Comparison of ENCODE assay signal across 9 mouse cellular contexts in genomic region chr1:167002486-167002850, GRCm38 (mm10). TPM values are rescaled to one million over a fixed set of nuclear protein-coding genes. Genes with fewer than 3 reads are reported as not detected.
DNase-seq lines count a peak whose midpoint lies in the region; ATAC-seq and TF ChIP-seq lines count a peak whose summit lies in the region.
"Had no signal": no experiment of that assay in that cellular context is flagged by ENCODE, and none has a peak within 500 bp of the region (broad histone marks: within the 10 kb centered on the region; RNA-seq: fewer than 3 reads in every experiment).

No protein-coding gene starts in this region.

- intact Hi-C loops in heart, adult 2 months (cut with DNase I) = loop anchor here (5.0 to 10.0 kb wide), 3 partner anchors 65 to 212 kb away; no protein-coding TSS in a partner anchor

- no peaks in the 10 kb centered on the region for H3K27me3 ChIP-seq in heart, adult 2 months (ENCODE audit: control insufficient read depth, insufficient read depth, low read length)
- H3K27me3 ChIP-seq in liver, postnatal 0 days (ENCODE audit: insufficient read depth, low read length) = peaks cover 21% of the 10 kb centered on the region
- H3K27me3 ChIP-seq in neural tube, embryonic 14.5 days (ENCODE audit: control insufficient read depth, insufficient read depth, low read length) = no peaks in the 10 kb centered on the region

- peak; percentile 38; the same call in 1 of the 2 replicates for TF ChIP-seq POLR2A in heart, adult 2 months (IDR thresholded peaks at IDR 0.05; ENCODE audit: insufficient read depth, low read depth, low read length)

- no peaks in the 10 kb centered on the region for H3K9me3 ChIP-seq in liver, postnatal 0 days (ENCODE audit: low read length)
- no peaks in the 10 kb centered on the region for H3K9me3 ChIP-seq in neural tube, embryonic 14.5 days (ENCODE audit: control insufficient read depth, low read length)

- no peaks in the 10 kb centered on the region for H3K79me2 ChIP-seq in heart, adult 2 months (replicated peaks; ENCODE audit: control insufficient read depth, insufficient read depth, low read length)

- peaks cover 4% of the 10 kb centered on the region for H3K4me1 ChIP-seq in heart, adult 2 months (ENCODE audit: control insufficient read depth, insufficient read depth, low read length)
- H3K4me1 ChIP-seq in liver, postnatal 0 days (ENCODE audit: insufficient read depth) = peaks cover 3% of the 10 kb centered on the region
- H3K4me1 ChIP-seq in neural tube, embryonic 14.5 days (ENCODE audit: control insufficient read depth, insufficient read depth, low read length) = peaks cover 12% of the 10 kb centered on the region

- 0% methylated on average over 19 of the region's 19 CpGs for WGBS in heart, adult 2 months
- WGBS in liver, postnatal 0 days (ENCODE audit: insufficient replicate concordance) = 2% methylated on average over 19 of the region's 19 CpGs
- 1% methylated on average over 19 of the region's 19 CpGs for WGBS in neural tube, embryonic 14.5 days

- TF ChIP-seq CTCF in heart, adult 2 months (IDR thresholded peaks at IDR 0.05) = peak; percentile 89
- peak; percentile 36 for TF ChIP-seq CTCF in liver, postnatal 0 days (IDR thresholded peaks at IDR 0.05; ENCODE audit: low read depth)

- peak overlapping the region; percentile 72 for H3K4me3 ChIP-seq in heart, adult 2 months
- H3K4me3 ChIP-seq in liver, postnatal 0 days (ENCODE audit: low read depth, low read length) = peak overlapping the region; percentile 66
- peak overlapping the region; percentile 77 for H3K4me3 ChIP-seq in neural tube, embryonic 14.5 days (ENCODE audit: low read depth, low read length)

- no peak for TF ChIP-seq EP300 in heart, adult 2 months (IDR thresholded peaks at IDR 0.05; ENCODE audit: insufficient read depth, low read depth, low read length)
- TF ChIP-seq EP300 in liver, postnatal 0 days (IDR thresholded peaks at IDR 0.05; ENCODE audit: low read depth) = no peak

- peak overlapping the region; percentile 64 for H3K27ac ChIP-seq in heart, adult 2 months
- no peak overlapping the region for H3K27ac ChIP-seq in liver, postnatal 0 days (ENCODE audit: low read depth)
- H3K27ac ChIP-seq in neural tube, embryonic 14.5 days (ENCODE audit: low read depth, low read length) = no peak overlapping the region; the same call in 1 of the 2 replicates

- no peaks in the 10 kb centered on the region for H3K36me3 ChIP-seq in heart, adult 2 months (ENCODE audit: control insufficient read depth, insufficient read depth, low read length)
- H3K36me3 ChIP-seq in liver, postnatal 0 days (replicated peaks; ENCODE audit: insufficient read depth, low read length) = no peaks in the 10 kb centered on the region
- H3K36me3 ChIP-seq in neural tube, embryonic 14.5 days (ENCODE audit: control insufficient read depth, insufficient read depth, low read length) = no peaks in the 10 kb centered on the region
- H3K36me3 ChIP-seq: G1E had no signal

- ATAC-seq in liver, postnatal 0 days = no peak
- ATAC-seq in neural tube, embryonic 14.5 days (ENCODE audit: low read depth) = no peak

- DNase-seq in lung, adult 18-20 months = peak; percentile 55 to 65
- no peak for DNase-seq in lung, postnatal 25 days (ENCODE audit: low spot score)
- peak; percentile 59 for DNase-seq in embryo, embryonic 11.5 days (ENCODE audit: low read depth, low spot score)
- peak; percentile 76 to 83 for DNase-seq in heart, adult 2 months
- DNase-seq in kidney, adult 18-20 months = peak; percentile 50
- DNase-seq in liver, postnatal 0 days = peak; percentile 34
- no peak for DNase-seq in spleen, postnatal 14 days (ENCODE audit: low spot score in 2 of 2)

- peak overlapping the region; percentile 94 for H3K4me2 ChIP-seq in liver, postnatal 0 days (ENCODE audit: low read depth, low read length)
- peak overlapping the region; percentile 58 for H3K4me2 ChIP-seq in neural tube, embryonic 14.5 days (ENCODE audit: low read depth, low read length)

- H3K9ac ChIP-seq in heart, adult 2 months (ENCODE audit: low read depth, low read length) = peak overlapping the region; percentile 93; the same call in 1 of the 2 replicates
- no peak overlapping the region for H3K9ac ChIP-seq in liver, postnatal 0 days (replicated peaks)
- H3K9ac ChIP-seq in neural tube, embryonic 14.5 days (replicated peaks; ENCODE audit: low read depth, low read length) = peak overlapping the region; percentile 96

RNA-seq across cellular contexts. Expression of gene Fam78b, which starts 1.3 kb away (rescaled TPM):
- 1 to 10 TPM; 2.5 to 3.7 TPM for total RNA-seq in heart, adult 2 months (2021)
- polyA plus RNA-seq in heart, adult 2 months (2012; rRNA removed) = 2.7 and 3.3 TPM in 2 replicates
- polyA plus RNA-seq in liver, postnatal 0 days (2015; fragmentation: Nextera tagmentation; extraction: Ambion mirVana) = 0.07 TPM in 2 replicates
- polyA plus RNA-seq in neural tube, embryonic 14.5 days (2014; fragmentation: Nextera tagmentation; extraction: Ambion mirVana) = 12.9 and 15.8 TPM in 2 replicates
- polyA plus RNA-seq: G1E had no signal

Comparison
In these comparisons a context has a peak if more than half of its experiments do, and no peak if none do; other contexts are left out.
1. DNase-seq: peak in lung, adult 18-20 months (2 of 2), embryo, embryonic 11.5 days (single experiment), heart, adult 2 months (2 of 2), kidney, adult 18-20 months (single experiment) and liver, postnatal 0 days (single experiment); none in lung, postnatal 25 days (single experiment) and spleen, postnatal 14 days (0 of 2).
2. Peak in every context shown above with its lines, with median percentiles within 50 percentile points of each other: H3K4me3 ChIP-seq.